Mouse (Mus musculus) midbrain, postnatal 0 days (tissue): ENCODE measurements around the gene Gpm6b. TPM values are rescaled to one million over a fixed set of nuclear protein-coding genes. Genes with fewer than 3 reads are reported as not detected.

Experiments used
- ATAC-seq: fragments of 200-750 bp; cut with Nextera tagmentation; 2 replicates; pipeline ENCODE4 v1.8.0; 2017; ENCODE audit warnings: moderate number of reproducible peaks, mild to moderate bottlenecking, moderate TSS enrichment, moderate library complexity; ENCODE audit not compliant: low FRiP score
- DNase-seq: peaks from one replicate; pipeline ENCODE4 v3.0.0-alpha.2; 2015; ENCODE audit warnings: low spot score
- H3K27ac ChIP-seq: fragments of 300-500 bp; sonication (generic); 2 replicates; pipeline ENCODE4 v1.5.1; 2014; ENCODE audit warnings: low read depth, mild to moderate bottlenecking, low read length, mixed read lengths
- H3K27me3 ChIP-seq: fragments of 300-500 bp; sonication (generic); 2 replicates; pipeline ENCODE4 v1.6.1; 2014; ENCODE audit warnings: low read length, control low read depth, mixed read lengths; ENCODE audit not compliant: insufficient read depth
- H3K36me3 ChIP-seq: fragments of 300-500 bp; sonication (generic); 2 replicates; pipeline ENCODE4 v1.6.1; 2014; ENCODE audit warnings: low read length, control low read depth, mixed read lengths; ENCODE audit not compliant: insufficient read depth
- H3K4me1 ChIP-seq: fragments of 300-500 bp; sonication (generic); 2 replicates; pipeline ENCODE4 v1.6.1; 2014; ENCODE audit warnings: mild to moderate bottlenecking, control low read depth, antibody characterized with exemption, low read length, mixed read lengths; ENCODE audit not compliant: insufficient read depth
- H3K4me2 ChIP-seq: fragments of 300-500 bp; sonication (generic); 2 replicates; pipeline ENCODE4 v1.6.1; 2014; ENCODE audit warnings: low read depth, mild to moderate bottlenecking, low read length, mixed read lengths; ENCODE audit not compliant: poor library complexity, severe bottlenecking
- H3K4me3 ChIP-seq: fragments of 300-500 bp; sonication (generic); 2 replicates; pipeline ENCODE4 v1.5.1; 2014; ENCODE audit warnings: low read depth, mild to moderate bottlenecking, low read length, moderate library complexity
- H3K9ac ChIP-seq: fragments of 300-500 bp; sonication (generic); replicated peaks from 2 replicates; pipeline ENCODE4 v1.6.1; 2014; ENCODE audit warnings: mild to moderate bottlenecking, low read length, moderate library complexity, mixed read lengths; ENCODE audit not compliant: poor library complexity, severe bottlenecking
- H3K9me3 ChIP-seq: fragments of 300-500 bp; sonication (generic); 2 replicates; pipeline ENCODE4 v1.6.1; 2016; ENCODE audit warnings: low read length, control low read depth
- CTCF ChIP-seq: IDR thresholded peaks from 2 replicates; pipeline ENCODE4 v1.5.1; 2016; ENCODE audit warnings: antibody characterized with exemption, mild to moderate bottlenecking
- WGBS: fragments of 180-500 bp; shearing (Covaris S2); extraction: QIAGEN DNeasy Blood & Tissue Kit; methylation state at CpG from one replicate; pipeline ENCODE4 v1.1.7; 2014; 5-methylcytosine and 5-hydroxymethylcytosine counted together
- polyA plus RNA-seq: library from polyadenylated mRNA; unstranded; fragments of >200 nt; fragmentation: Nextera tagmentation; extraction: Ambion mirVana; gene quantifications from 2 replicates; pipeline ENCODE4 v1.2.1, GENCODE M21; 2015
- total RNA-seq: library from RNA; depleted of rRNA; stranded (reverse); fragments of >200 nt; gene quantifications from 2 replicates; pipeline ENCODE4 v1.2.3, GENCODE M21; 2014

The Gpm6b gene
- total and polyA plus RNA-seq, 2 experiments from 2014 or later = 280 to 322 TPM

- Histone ChIP-seq H3K36me3 (no peaks in the 10 kb centered on the region), H3K4me3 (no peak overlapping the region), H3K9ac (no peak overlapping the region), H3K27ac (no peak overlapping the region; the same call in 1 of the 2 replicates), H3K4me2 (no peak overlapping the region), H3K4me1 (no peaks in the 10 kb centered on the region), H3K27me3 (no peaks in the 10 kb centered on the region), H3K9me3 (no peaks in the 10 kb centered on the region)
- DNase-seq (peak; percentile 46), ATAC-seq (no peak)
- WGBS = 60% methylated on average over 8 of the region's 8 CpGs
- no peak for TF ChIP-seq CTCF
Observed at GRCm38 (mm10) chrX:166365458-166366213, 126.9 kb downstream of the Gpm6b start.

- Histone ChIP-seq H3K4me2 (no peak overlapping the region), H3K4me3 (no peak overlapping the region), H3K9ac (no peak overlapping the region), H3K27me3 (no peaks in the 10 kb centered on the region), H3K27ac (no peak overlapping the region), H3K9me3 (no peaks in the 10 kb centered on the region), H3K4me1 (no peaks in the 10 kb centered on the region), H3K36me3 (peaks cover 3% of the 10 kb centered on the region; the same call in 1 of the 2 replicates)
- WGBS = 77% methylated on average over 9 of the region's 9 CpGs
- TF ChIP-seq CTCF = no peak
- DNase-seq (peak; percentile 9), ATAC-seq (no peak)
Observed at GRCm38 (mm10) chrX:166376681-166377328, 138.1 kb downstream of the Gpm6b start.

GRCm38 (mm10) chrX:166378652-166379051, 139.9 kb downstream of the Gpm6b start:
- Histone ChIP-seq H3K9ac (no peak overlapping the region), H3K27ac (no peak overlapping the region), H3K9me3 (no peaks in the 10 kb centered on the region), H3K4me2 (no peak overlapping the region), H3K27me3 (no peaks in the 10 kb centered on the region), H3K4me1 (no peaks in the 10 kb centered on the region), H3K36me3 (peaks cover 13% of the 10 kb centered on the region), H3K4me3 (no peak overlapping the region)
- DNase-seq = no peak
- TF ChIP-seq CTCF = no peak
- 86% methylated on average over 5 of the region's 5 CpGs for WGBS
- ATAC-seq = no peak

GRCm38 (mm10) chrX:166383606-166384005, 144.9 kb downstream of the Gpm6b start:
- WGBS = 86% methylated on average over 2 of the region's 2 CpGs
- no peaks in the 10 kb centered on the region for H3K9me3 ChIP-seq
- H3K27me3 ChIP-seq = no peaks in the 10 kb centered on the region
- H3K4me3 ChIP-seq = no peak overlapping the region
- no peak overlapping the region for H3K4me2 ChIP-seq
- DNase-seq (no peak), ATAC-seq (no peak)
- no peak overlapping the region for H3K9ac ChIP-seq
- TF ChIP-seq CTCF = no peak
- H3K27ac ChIP-seq = no peak overlapping the region
- peaks cover 13% of the 10 kb centered on the region for H3K36me3 ChIP-seq
- H3K4me1 ChIP-seq = no peaks in the 10 kb centered on the region

- Histone ChIP-seq H3K4me1 (no peaks in the 10 kb centered on the region), H3K9me3 (no peaks in the 10 kb centered on the region), H3K36me3 (peaks cover 13% of the 10 kb centered on the region), H3K9ac (no peak overlapping the region), H3K4me3 (no peak overlapping the region), H3K27ac (no peak overlapping the region), H3K4me2 (no peak overlapping the region), H3K27me3 (no peaks in the 10 kb centered on the region)
- ATAC-seq = no peak
- no peak for TF ChIP-seq CTCF
- no peak for DNase-seq
- 76% methylated on average over 3 of the region's 3 CpGs for WGBS
Observed at GRCm38 (mm10) chrX:166384935-166385334, 146.2 kb downstream of the Gpm6b start.

GRCm38 (mm10) chrX:166386656-166387055, 147.9 kb downstream of the Gpm6b start:
- ATAC-seq = no peak
- Histone ChIP-seq H3K27me3 (no peaks in the 10 kb centered on the region), H3K4me2 (no peak overlapping the region), H3K36me3 (peaks cover 13% of the 10 kb centered on the region), H3K27ac (no peak overlapping the region), H3K9ac (no peak overlapping the region), H3K9me3 (no peaks in the 10 kb centered on the region), H3K4me3 (no peak overlapping the region), H3K4me1 (no peaks in the 10 kb centered on the region)
- TF ChIP-seq CTCF = no peak
- WGBS = 80% methylated on average over 6 of the region's 6 CpGs
- DNase-seq = no peak
